Mouse (Mus musculus) intestine, embryonic 14.5 days (tissue): ENCODE measurements around the gene 1700020D05Rik. TPM values are rescaled to one million over a fixed set of nuclear protein-coding genes. Genes with fewer than 3 reads are reported as not detected.
A peak's percentile ranks its signal among the peaks of the same experiment; 100 is the strongest.

Experiments used
- ATAC-seq: fragments of 200-750 bp; cut with Nextera tagmentation; replicated peaks from 2 replicates; pipeline ENCODE4 v1.8.0; 2017; ENCODE audit warnings: low read depth, moderate number of reproducible peaks, moderate TSS enrichment, moderate library complexity; ENCODE audit not compliant: low FRiP score, low TSS enrichment
- DNase-seq: peaks from one replicate; pipeline ENCODE4 v3.0.0-alpha.2; 2018; ENCODE audit warnings: low spot score
- H3K27ac ChIP-seq: fragments of 300-500 bp; sonication (generic); 2 replicates; pipeline ENCODE4 v1.5.1; 2014; ENCODE audit warnings: low read depth, mild to moderate bottlenecking, control low read depth
- H3K27me3 ChIP-seq: fragments of 300-500 bp; sonication (generic); replicated peaks from 2 replicates; pipeline ENCODE4 v1.6.1; 2014; ENCODE audit warnings: low read length, control low read depth; ENCODE audit not compliant: control insufficient read depth, insufficient read depth
- H3K36me3 ChIP-seq: fragments of 300-500 bp; sonication (generic); 2 replicates; pipeline ENCODE4 v1.6.1; 2014; ENCODE audit warnings: low read length, control low read depth; ENCODE audit not compliant: control insufficient read depth, insufficient read depth
- H3K4me1 ChIP-seq: fragments of 300-500 bp; sonication (generic); replicated peaks from 2 replicates; pipeline ENCODE4 v1.6.1; 2014; ENCODE audit warnings: low read length, control low read depth, mixed read lengths; ENCODE audit not compliant: control insufficient read depth, insufficient read depth
- H3K4me2 ChIP-seq: fragments of 300-500 bp; sonication (generic); 2 replicates; pipeline ENCODE4 v1.6.1; 2014; ENCODE audit warnings: low read length
- H3K4me3 ChIP-seq: fragments of 300-500 bp; sonication (generic); 2 replicates; pipeline ENCODE4 v1.5.1; 2014; ENCODE audit warnings: low read depth, low read length, control low read depth, mixed read lengths
- H3K9ac ChIP-seq: fragments of 300-500 bp; sonication (generic); 2 replicates; pipeline ENCODE4 v1.6.1; 2014; ENCODE audit warnings: mild to moderate bottlenecking, low read length
- H3K9me3 ChIP-seq: fragments of 300-500 bp; sonication (generic); 2 replicates; pipeline ENCODE4 v1.6.1; 2016; ENCODE audit warnings: low read length, control low read depth; ENCODE audit not compliant: control insufficient read depth
- WGBS: fragments of 180-500 bp; shearing (Covaris S2); extraction: QIAGEN DNeasy Blood & Tissue Kit; methylation state at CpG from one replicate; pipeline ENCODE4 v1.1.7; 2014; 5-methylcytosine and 5-hydroxymethylcytosine counted together
- polyA plus RNA-seq: library from polyadenylated mRNA; unstranded; fragments of >200 nt; fragmentation: Nextera tagmentation; extraction: Ambion mirVana; gene quantifications from 2 replicates; pipeline ENCODE4 v1.2.1, GENCODE M21; 2014

The 1700020D05Rik gene
- polyA plus RNA-seq: not detected in 2 replicates

- 50% methylated on average over 16 of the region's 17 CpGs for WGBS
- Histone ChIP-seq H3K4me2 (no peak within 1 kb of the TSS), H3K36me3 (no peaks in the 10 kb centered on the region), H3K4me1 (no peaks in the 10 kb centered on the region), H3K9me3 (no peaks in the 10 kb centered on the region), H3K27ac (no peak within 1 kb of the TSS), H3K4me3 (no peak within 1 kb of the TSS), H3K27me3 (no peaks in the 10 kb centered on the region), H3K9ac (no peak within 1 kb of the TSS)
- no peak for ATAC-seq
- DNase-seq: no peak
Observed at GRCm38 (mm10) chr19:5503687-5504086, at the start of gene 1700020D05Rik. Gene 1700020D05Rik, minus strand, starts transcription at chr19:5503787.

- Histone ChIP-seq H3K36me3 (peaks cover 10% of the 10 kb centered on the region; the same call in 1 of the 2 replicates), H3K27ac (no peak overlapping the region), H3K27me3 (no peaks in the 10 kb centered on the region), H3K4me2 (no peak overlapping the region), H3K9me3 (no peaks in the 10 kb centered on the region), H3K4me3 (no peak overlapping the region), H3K9ac (no peak overlapping the region), H3K4me1 (no peaks in the 10 kb centered on the region)
- 76% methylated on average over 4 of the region's 4 CpGs for WGBS
- ATAC-seq (no peak), DNase-seq (no peak)
Observed at GRCm38 (mm10) chr19:5547471-5548056, 44.0 kb upstream of the 1700020D05Rik start.

GRCm38 (mm10) chr19:5544031-5544430 lies 40.4 kb upstream of the 1700020D05Rik start:
- H3K4me1 ChIP-seq: no peaks in the 10 kb centered on the region
- ATAC-seq (no peak), DNase-seq (no peak)
- no peaks in the 10 kb centered on the region for H3K9me3 ChIP-seq
- H3K4me3 ChIP-seq: no peak overlapping the region
- H3K4me2 ChIP-seq: no peak overlapping the region
- no peaks in the 10 kb centered on the region for H3K36me3 ChIP-seq
- H3K27me3 ChIP-seq: no peaks in the 10 kb centered on the region
- no peak overlapping the region for H3K27ac ChIP-seq
- WGBS: 46% methylated on average over 11 of the region's 11 CpGs
- no peak overlapping the region for H3K9ac ChIP-seq

- H3K4me3 ChIP-seq: no peak overlapping the region
- ATAC-seq: no peak
- no peaks in the 10 kb centered on the region for H3K4me1 ChIP-seq
- 83% methylated on average over 9 of the region's 9 CpGs for WGBS
- H3K27ac ChIP-seq: no peak overlapping the region
- H3K9ac ChIP-seq: no peak overlapping the region
- H3K36me3 ChIP-seq: no peaks in the 10 kb centered on the region
- no peak overlapping the region for H3K4me2 ChIP-seq
- no peaks in the 10 kb centered on the region for H3K9me3 ChIP-seq
- DNase-seq: no peak
- no peaks in the 10 kb centered on the region for H3K27me3 ChIP-seq
Observed at GRCm38 (mm10) chr19:5543362-5543761, 39.8 kb upstream of the 1700020D05Rik start.

- Histone ChIP-seq H3K36me3 (no peaks in the 10 kb centered on the region), H3K4me1 (no peaks in the 10 kb centered on the region), H3K27ac (no peak overlapping the region), H3K9ac (no peak overlapping the region), H3K27me3 (no peaks in the 10 kb centered on the region), H3K4me3 (no peak overlapping the region), H3K9me3 (no peaks in the 10 kb centered on the region), H3K4me2 (no peak overlapping the region)
- no peak for ATAC-seq
- DNase-seq: no peak
- WGBS: 75% methylated on average over 8 of the region's 8 CpGs
Observed at GRCm38 (mm10) chr19:5538786-5539185, 35.2 kb upstream of the 1700020D05Rik start.

- DNase-seq (no peak), ATAC-seq (no peak)
- 64% methylated on average over 8 of the region's 8 CpGs for WGBS
- Histone ChIP-seq H3K4me1 (no peaks in the 10 kb centered on the region), H3K9me3 (no peaks in the 10 kb centered on the region), H3K9ac (no peak overlapping the region), H3K4me3 (no peak overlapping the region), H3K4me2 (no peak overlapping the region), H3K27me3 (no peaks in the 10 kb centered on the region), H3K27ac (no peak overlapping the region), H3K36me3 (no peaks in the 10 kb centered on the region)
Observed at GRCm38 (mm10) chr19:5532520-5532919, 28.9 kb upstream of the 1700020D05Rik start.

GRCm38 (mm10) chr19:5530138-5530524 lies 26.5 kb upstream of the 1700020D05Rik start:
- H3K9me3 ChIP-seq: no peaks in the 10 kb centered on the region
- 0 out of 2 replicates have a peak, but pooled peaks have one; percentile 18 for ATAC-seq
- no peak overlapping the region for H3K9ac ChIP-seq
- 56% methylated on average over 7 of the region's 7 CpGs for WGBS
- H3K27me3 ChIP-seq: no peaks in the 10 kb centered on the region
- H3K4me1 ChIP-seq: no peaks in the 10 kb centered on the region
- H3K4me3 ChIP-seq: no peak overlapping the region
- no peak for DNase-seq
- no peaks in the 10 kb centered on the region for H3K36me3 ChIP-seq
- peak overlapping the region; percentile 77 for H3K27ac ChIP-seq
- H3K4me2 ChIP-seq: peak overlapping the region; percentile 49

GRCm38 (mm10) chr19:5529325-5530137 lies 25.9 kb upstream of the 1700020D05Rik start:
- Histone ChIP-seq H3K36me3 (no peaks in the 10 kb centered on the region), H3K27ac (peak overlapping the region; percentile 77), H3K9me3 (no peaks in the 10 kb centered on the region), H3K4me1 (no peaks in the 10 kb centered on the region), H3K27me3 (no peaks in the 10 kb centered on the region), H3K4me2 (peak overlapping the region; percentile 49), H3K4me3 (peak overlapping the region; percentile 11), H3K9ac (peak overlapping the region; percentile 34)
- ATAC-seq (peak; percentile 96), DNase-seq (peak; percentile 99)
- 19% methylated on average over 20 of the region's 20 CpGs for WGBS
